Mouse (Mus musculus) adrenal gland, postnatal 14 days (tissue): ENCODE data around the gene Scgb1c1. TPM values are rescaled to one million over a fixed set of nuclear protein-coding genes. Genes with fewer than 3 reads are reported as not detected.

Source experiments
- DNase-seq: peaks from one replicate; pipeline ENCODE4 v3.0.0; 2021; ENCODE audit warnings: mixed read lengths
- total RNA-seq: library from RNA; stranded (reverse); gene quantifications from 2 replicates; pipeline ENCODE4 v1.2.3, GENCODE M21; 2021

The Scgb1c1 gene
- total RNA-seq, 1 experiment from 2014 or later = not detected

DNA sequence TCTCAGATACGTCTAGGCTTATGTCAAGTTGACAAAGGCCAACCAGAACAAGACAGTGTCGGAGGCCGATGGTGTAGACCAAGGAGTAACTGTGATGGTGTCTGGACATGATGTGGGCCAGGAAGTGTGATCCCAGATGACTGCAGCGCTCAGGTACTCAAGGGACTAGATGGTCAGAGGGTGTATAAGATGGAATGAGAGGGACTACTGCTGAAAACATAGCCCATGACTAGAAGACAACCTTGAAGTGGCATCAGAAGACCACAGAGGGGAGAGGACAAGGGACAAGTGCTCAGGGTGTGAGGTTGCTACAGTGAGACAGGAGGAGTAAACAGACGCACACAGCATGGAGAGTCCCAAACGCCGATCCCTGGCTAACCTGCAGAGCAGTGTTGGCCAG lies 1.5 kb upstream of the Scgb1c1 start:
- DNase-seq = peak; percentile 2

DNA sequence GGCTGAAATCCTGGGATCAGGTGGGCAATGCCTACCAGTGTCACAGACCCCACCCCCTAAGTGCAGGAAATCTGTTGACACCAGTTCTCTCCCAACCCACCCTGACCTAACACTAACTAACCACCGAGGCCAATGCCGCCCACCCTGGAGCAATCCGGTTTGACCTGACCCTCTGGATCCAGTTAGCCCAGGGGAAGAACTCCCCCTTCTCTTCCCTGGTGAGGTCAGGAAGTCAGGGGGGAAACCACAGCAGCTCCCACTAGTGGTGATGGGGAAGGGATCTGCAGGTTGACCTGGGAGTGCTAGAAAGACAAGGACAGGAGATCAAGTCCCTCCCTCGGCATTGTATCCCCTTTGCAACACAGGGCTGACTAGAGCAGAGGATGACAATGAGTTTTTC lies 336 bp downstream of the Scgb1c1 start:
- DNase-seq = peak; percentile 8

DNA sequence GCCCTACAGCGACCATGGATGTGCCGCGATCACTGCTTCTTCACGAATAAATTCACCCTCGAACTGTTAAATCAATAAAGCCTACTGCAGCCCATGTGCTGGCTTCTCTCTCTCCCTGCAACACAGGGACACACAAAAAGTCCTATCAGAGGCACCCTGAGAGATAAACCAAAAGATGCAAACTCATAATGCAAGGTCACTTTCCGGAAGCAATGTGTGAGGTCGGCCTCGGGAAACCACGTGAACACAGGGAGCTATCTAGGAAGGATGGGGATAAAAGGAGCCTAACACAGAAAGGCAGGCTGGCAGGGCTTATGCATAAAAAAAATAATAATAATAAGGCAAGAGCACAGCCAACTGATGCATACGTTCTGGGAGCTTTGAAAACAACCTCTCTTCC lies 1.3 kb downstream of the Scgb1c1 start:
- peak; percentile 42 for DNase-seq

DNA sequence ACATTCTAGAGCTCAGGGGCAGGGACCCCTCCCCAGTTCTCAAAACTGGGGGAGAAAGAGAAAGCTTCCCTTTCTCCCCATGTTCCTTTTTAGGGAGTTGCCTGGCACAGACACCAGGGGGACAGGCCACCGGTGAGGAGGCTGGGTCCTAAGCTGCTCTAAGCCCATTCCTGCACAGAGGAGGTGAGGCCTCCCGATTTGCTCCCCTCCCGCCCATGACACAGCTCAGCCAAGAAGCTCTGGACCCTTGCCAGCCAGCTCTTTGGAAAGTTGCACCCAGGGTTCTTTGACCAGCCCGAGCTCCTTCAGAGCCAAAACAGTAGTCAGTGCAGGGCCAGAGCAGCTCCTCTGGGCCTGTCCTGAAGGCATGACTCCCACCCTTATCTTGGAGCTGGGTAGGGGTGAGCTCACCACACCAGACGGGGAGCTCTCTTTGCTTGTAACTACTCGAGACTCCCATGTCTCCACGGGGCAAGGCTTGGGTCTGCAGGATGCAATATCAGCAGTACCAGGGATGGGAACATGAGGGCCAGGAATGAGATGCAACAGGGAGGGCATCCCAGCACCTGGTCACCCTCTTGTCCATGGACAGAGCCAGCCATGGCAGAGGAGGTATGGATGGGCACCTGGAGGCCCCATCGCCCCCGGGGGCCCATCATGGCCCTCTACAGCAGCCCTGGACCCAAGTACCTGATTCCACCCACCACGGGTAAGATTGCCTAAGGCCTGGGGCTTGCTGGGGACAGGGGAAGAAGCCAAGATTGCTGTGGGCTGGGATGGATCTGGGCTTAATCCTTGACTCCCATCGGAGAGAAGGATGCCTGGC lies 2.6 kb downstream of the Scgb1c1 start, which contains the start of gene Odf3:
Gene Odf3 (plus strand): TSS at position 51 of the 826 bp plus-strand sequence.
- peak; percentile 91 for DNase-seq

DNA sequence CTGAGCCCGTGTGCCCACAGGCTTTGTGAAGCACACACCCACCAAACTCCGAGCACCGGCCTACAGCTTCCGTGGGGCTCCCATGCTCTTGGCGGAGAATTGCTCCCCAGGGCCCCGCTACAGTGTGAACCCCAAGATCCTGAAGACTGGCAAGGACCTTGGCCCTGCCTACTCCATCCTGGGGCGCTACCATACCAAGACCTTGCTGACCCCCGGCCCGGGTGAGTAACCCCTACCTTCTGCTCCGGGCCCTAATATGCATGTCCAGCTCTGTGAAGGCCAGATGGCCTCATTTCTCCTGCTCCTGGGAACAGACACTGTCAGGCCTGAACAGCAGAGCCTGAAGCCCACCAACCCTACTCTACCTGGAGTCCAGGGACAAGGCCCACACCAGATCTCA lies 3.2 kb downstream of the Scgb1c1 start:
- no peak for DNase-seq

DNA sequence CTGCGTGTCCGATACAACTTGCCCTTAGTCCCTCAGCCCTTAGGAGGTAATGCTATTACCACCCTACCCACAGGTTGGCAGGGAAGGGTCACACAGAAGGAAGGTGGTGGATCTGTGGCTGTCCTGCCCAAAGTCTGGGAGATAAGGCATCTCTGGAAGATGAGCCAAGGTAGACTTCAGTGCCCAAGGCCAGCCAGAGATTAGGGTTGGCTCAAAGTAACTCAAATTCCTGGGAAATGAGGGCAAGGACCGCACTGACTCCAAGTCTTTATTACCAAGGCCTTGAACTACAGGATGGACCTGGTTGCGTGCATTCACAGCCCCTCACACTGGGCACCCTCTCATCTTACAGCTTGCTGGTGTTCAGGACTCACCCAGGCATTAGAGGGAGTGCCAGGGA lies 6.6 kb downstream of the Scgb1c1 start:
- DNase-seq = peak; percentile 49

DNA sequence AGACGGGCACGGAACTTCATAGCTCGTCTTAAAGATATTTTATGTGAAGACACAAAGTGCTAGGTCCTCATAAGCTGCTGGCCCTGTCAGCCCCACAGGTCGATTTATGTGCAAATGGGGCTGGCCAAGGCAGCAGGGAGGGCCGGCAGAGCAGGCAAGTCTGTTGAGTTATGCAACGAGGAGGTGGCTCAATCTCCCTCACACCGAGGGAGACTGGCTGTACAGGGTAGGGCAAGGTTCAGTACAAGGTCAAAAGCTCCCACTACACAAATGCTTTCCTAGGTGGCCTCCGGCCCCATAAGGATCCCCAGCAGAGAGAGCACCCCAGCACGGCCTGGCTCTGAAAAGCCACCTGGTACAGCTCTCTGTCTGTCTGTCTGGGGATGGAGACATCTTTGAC lies 8.0 kb downstream of the Scgb1c1 start:
- peak; percentile 76 for DNase-seq

DNA sequence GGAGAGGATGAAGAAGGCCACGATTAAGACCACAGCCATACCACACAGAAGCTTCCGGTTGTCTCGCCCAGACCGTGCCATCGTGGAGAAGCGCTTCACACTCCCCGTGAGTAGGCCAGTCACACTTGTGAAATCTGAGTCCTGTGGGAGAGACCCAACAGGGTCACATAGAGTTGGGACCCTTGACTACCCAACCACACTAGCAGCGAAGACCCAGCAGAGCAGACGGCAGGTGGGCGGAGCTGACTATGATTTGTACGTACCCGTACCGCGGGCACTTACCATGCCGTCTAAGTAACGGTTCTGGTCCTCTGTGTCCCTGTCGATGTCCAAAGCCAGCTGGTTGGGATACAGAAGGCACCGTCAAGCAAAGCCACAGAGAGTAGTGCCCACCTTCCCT lies 9.1 kb downstream of the Scgb1c1 start:
- no peak for DNase-seq

DNA sequence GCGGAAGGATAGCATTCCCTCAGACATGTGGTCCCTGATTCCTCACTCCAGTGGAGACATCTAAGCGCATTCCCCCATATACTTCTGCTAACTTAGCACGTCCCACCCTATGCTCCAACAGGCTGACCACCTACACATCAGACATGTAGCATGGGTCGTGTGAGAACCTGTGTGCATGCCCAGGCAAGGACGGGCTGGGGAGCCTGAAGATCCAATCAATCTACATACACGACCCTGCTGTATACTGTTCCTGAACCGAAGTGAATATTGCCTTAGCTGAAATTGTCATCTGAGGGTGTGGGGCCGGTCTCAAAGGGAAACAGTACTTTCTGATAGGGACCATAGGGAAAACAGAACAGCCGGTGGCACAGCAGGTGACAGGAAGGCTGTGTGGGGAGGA lies 9.8 kb downstream of the Scgb1c1 start:
- DNase-seq = no peak

DNA sequence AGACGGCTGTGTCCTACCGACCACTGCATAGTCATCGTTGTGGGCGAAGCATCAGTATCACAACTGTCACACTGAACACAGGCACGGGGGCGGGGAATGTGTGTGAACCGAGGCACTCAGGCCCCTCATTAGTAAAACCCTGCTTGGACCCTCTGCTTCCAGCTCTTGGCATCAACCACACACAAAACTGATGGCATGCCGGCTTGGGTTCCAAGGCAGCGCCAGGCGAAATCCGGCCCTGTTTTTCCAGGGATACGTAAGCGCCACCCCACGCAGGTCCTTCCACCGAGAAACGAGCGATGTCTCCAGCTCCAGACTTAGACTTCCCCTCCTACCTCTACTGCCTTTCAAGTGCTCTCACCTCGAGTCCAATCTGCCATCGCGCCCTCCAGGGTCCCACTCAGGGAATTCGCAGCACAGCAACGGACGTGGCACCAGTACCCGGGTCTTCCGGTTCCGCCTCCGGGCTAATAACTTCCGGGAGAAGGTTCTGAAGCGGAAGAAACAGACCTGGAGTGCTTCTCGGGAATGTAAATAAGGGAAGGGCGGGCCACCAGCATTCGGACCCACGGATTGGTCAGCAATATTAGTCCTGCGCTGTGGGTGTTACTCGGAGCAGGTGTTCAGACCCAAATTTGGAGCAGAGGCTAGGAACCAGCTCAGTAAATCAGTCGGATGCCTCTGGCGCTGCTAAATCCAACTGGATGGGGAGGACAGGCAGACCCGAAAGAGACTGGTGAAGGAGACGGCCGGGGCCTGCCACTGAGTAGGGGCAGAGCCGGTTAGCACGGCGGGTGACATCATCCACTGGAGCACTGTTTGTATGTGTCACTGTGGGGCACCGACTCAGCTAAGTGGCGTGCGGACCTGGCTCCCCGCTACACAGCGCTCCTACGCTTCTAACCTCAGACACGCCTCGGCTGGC lies 10.8 kb downstream of the Scgb1c1 start, which contains the start of gene Gm45785:
Gene Gm45785 (minus strand): TSS at position 472 of the 925 bp plus-strand sequence.
- peak; percentile 91 for DNase-seq

DNA sequence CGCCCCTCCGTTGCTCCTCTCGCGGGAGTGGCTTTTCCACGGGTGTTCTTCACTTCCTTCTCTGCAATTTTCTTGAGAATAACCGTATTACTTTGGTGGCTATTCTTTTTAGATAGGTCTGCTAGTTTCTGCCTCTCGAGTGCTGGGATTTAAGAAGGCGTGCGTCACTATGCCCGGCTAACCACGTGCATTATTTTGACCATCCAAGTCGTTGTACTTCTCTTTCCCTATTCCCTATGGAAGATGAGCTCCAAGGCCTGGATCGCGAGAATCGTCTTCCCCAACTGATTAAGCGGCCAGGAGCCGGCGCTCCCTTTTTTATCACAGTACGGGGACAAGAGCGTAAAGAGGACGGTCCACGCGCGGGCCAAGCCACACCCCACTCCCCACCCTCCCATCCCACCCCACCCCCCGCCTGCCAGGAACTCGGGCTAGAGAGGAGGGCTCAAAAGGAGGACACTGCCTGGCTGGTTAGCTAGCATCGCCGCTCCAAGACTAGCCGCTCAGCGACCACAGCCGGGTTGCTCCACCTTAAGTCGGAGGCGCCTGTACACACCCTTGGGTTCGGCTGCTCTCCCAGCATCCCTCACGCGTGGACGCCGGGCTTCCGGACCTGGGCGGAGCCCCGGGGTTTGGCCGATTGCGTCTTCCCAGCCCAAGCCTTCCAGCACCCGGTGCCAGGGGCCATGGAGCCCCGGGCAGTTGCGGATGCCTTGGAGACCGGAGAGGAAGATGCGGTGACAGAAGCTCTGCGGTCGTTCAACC lies 11.6 kb downstream of the Scgb1c1 start, which contains the start of gene Ric8a:
Gene Ric8a (plus strand): TSS at position 173 of the 765 bp plus-strand sequence.
- peak; percentile 95 for DNase-seq

DNA sequence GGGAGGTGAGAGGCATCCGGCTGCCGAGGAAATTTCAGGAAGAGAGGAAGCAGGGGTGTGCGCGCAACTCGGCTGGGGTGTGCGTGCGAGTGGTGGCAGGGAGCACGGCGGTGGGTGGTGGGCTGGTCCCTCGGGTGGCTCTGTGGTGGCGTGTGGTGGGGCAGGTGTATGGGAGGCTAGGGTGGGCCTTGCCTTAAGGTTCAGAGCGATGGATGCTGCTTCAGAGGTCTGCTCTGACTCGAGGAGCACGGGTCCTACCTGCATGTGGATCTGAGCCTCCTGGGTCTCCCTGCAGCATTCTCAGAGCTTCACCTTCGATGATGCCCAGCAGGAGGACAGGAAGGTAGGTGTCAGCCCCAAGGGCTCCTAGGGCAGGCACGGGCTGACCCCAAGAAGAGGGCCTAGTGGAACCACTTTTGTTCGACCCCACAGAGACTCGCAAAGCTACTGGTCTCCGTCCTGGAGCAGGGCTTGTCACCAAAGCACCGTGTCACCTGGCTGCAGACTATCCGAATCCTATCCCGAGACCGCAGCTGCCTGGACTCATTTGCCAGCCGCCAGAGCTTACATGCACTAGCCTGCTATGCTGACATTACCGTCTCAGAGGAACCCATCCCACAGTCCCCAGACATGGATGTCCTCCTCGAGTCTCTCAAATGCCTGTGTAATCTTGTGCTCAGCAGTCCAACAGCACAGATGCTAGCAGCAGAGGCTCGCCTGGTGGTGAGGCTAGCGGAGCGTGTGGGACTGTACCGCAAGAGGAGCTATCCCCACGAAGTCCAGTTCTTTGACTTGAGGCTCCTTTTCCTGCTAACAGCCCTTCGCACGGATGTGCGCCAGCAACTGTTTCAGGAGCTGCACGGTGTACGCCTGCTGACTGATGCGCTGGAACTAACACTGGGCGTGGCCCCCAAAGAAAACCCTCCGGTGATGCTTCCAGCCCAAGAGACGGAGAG lies 12.5 kb downstream of the Scgb1c1 start, which contains the start of gene Bet1l:
Gene Bet1l (minus strand): TSS at position 28 of the 956 bp plus-strand sequence.
- DNase-seq = no peak

DNA sequence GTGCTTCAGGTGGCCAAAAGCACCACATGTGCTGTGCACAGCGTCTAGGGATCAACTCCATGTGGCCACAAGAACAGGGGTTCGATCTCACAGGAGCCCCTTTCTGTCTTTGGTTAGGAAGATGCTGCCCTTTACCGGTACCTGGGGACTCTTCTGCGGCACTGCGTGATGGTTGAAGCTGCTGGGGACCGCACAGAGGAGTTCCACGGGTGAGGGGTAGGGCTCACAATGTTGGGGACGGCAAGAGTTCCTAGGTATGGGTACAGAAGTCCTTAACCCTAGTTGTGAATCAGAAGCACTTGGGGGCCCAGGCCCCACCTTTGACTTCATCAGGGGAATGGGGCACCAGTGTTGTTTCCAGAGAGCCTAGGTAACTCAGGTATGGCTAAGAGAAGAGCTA lies 13.4 kb downstream of the Scgb1c1 start:
- DNase-seq = no peak

DNA sequence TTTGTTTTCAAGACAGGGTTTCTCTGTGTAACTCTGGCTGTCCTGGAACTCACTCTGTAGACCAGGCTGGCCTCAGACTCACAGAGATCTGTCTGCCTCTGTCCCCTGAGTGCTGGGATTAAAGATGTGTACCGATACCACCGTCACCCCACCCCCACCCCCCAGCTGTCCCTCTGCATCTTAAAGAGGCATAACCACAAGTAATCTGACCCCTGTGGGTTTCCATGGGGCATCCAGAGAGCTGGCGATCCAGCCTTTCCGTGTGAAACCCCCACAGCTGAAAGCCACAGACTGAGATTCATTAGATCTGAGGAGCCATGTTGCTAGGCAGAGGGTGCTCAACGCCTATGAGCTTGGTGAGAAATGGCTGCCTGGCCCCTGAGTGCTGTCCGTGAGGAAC lies 14.7 kb downstream of the Scgb1c1 start:
- DNase-seq = no peak

DNA sequence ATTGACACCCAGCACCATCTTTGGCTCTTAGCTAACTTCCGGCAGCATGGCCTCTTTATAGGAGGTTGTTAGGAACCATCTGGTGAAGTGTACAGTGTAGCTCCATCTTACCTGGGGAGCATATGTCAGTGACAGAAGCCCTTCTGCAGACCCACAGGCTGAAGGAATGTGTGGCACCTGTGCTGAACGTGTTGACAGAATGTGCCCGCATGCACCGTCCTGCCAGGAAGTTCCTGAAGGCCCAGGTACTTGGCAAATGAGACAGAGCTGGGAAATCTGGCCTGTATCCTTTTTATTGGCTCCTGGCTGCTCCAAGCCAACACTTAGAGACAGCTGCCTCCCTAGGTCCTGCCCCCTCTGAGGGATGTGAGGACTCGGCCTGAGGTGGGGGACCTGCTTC lies 15.4 kb downstream of the Scgb1c1 start:
- DNase-seq = no peak

DNA sequence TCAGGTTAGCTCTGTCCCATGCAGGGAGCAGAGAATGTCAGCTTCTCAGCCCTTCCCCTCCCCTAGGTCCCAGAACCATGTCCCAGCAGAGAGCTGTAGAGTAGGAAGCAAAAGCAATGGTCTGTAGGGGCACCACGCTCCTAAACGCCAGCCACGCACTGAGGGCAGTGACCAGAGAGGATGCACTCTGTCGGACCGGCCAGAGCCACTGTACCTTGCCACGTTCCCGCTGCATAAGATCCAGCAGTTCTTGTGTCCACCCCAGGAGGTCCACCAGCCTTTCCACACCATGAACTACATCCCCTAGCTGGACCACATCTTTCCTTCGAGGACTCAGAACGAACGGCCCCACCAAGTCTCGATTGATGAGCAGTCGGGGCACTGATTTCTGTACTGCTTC lies 19.4 kb downstream of the Scgb1c1 start:
- DNase-seq = no peak

DNA sequence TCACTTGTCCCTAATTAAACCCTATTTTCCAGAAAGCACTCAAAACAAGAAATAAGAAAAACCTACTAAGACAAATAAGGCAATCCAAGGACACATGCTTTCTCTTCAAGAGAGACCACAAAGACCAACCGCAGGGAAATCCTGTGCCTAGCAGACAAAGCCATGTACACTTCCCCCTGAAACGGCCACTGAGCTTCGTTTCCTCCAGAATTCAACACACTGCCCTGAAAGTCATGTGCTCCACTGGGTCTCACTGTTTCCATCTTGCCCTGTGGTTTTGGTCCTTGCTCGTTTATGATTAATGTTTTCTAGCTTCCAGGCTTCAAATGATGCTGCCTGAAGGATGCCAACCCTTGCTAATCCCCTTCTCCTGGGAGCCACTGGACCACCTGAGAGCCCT lies 28.9 kb downstream of the Scgb1c1 start:
- DNase-seq = no peak

DNA sequence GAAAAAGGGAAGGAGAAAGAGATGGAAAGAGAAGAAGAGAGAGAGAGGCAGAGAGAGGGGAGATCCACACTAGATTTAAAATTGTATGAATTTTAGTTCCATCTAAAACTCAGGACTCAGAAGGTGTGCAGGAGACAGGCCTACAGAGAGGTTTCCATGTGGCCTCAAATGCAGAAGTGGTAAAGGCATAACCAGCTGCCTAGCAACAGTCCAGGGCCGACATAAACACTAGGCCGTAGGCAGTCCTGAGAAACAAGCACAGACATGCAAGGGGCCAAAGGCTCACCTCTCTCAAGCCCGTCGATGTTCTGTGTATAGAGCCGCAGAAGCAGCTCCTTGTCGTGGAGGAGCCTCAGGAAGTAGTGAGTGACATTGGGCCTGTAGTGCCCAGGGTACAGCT lies 32.0 kb downstream of the Scgb1c1 start:
- no peak for DNase-seq

DNA sequence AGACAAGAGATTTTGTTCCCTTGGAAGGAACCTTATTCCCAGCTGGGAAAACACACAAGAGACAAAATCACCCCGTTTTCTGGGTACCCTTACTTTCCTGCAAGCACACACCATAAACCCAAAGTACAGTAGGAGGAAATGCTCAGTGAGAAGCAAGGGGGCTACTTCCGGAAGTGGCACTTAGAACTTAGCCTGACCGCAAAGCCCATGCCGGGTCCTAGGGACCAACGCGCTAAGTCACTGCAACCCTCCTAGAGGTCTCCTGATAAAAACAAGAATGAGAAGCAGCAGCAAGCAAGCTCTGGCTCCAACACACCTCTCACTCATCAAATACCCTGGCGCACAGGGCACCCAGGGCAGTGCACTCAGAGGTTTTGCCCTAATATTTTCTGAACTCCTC lies 34.0 kb downstream of the Scgb1c1 start:
- DNase-seq = no peak

DNA sequence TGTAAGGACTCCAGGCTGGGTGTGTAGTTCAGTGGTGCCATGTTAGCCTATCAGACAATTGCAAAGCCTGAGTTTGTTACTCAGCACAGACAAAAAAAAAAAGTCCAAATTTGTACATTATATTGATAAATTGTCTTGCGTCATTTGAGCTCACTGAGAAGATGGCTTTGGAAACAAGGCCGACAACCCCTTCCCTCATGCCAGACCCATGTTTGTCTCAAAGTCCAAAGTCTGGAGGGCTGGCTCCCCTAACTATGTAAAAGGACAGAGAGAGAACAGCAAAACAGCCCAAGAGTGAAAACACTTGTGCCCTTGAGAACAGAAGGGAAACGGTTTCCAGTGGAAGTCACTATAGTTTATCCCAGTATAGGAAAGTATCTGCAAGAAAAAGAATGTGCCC lies 35.1 kb downstream of the Scgb1c1 start:
- no peak for DNase-seq
